Mouse (Mus musculus) neural tube, embryonic 12.5 days (tissue): ENCODE results near the gene Klra7. TPM values are rescaled to one million over a fixed set of nuclear protein-coding genes. Genes with fewer than 3 reads are reported as not detected.
"Not testable (repeated sequence)": the region's sequence is repeated elsewhere in the genome, so short reads cannot be mapped to it uniquely, and the experiment has no call there.

Source experiments
- ATAC-seq: fragments of 200-750 bp; cut with Nextera tagmentation; 2 replicates; pipeline ENCODE4 v1.8.0; 2017; ENCODE audit warnings: low read depth, mild to moderate bottlenecking, moderate TSS enrichment, moderate library complexity; ENCODE audit not compliant: low FRiP score
- H3K27ac ChIP-seq: fragments of 300-500 bp; sonication (generic); 2 replicates; pipeline ENCODE4 v1.5.1; 2016
- H3K27me3 ChIP-seq: fragments of 300-500 bp; sonication (generic); replicated peaks from 2 replicates; pipeline ENCODE4 v1.6.1; 2016; ENCODE audit warnings: mild to moderate bottlenecking
- H3K36me3 ChIP-seq: fragments of 300-500 bp; sonication (generic); 2 replicates; pipeline ENCODE4 v1.6.1; 2016; ENCODE audit warnings: mild to moderate bottlenecking
- H3K4me1 ChIP-seq: fragments of 300-500 bp; sonication (generic); 2 replicates; pipeline ENCODE4 v1.6.1; 2016
- H3K4me2 ChIP-seq: fragments of 300-500 bp; sonication (generic); replicated peaks from 2 replicates; pipeline ENCODE4 v1.6.1; 2016; ENCODE audit warnings: mild to moderate bottlenecking
- H3K4me3 ChIP-seq: fragments of 300-500 bp; sonication (generic); 2 replicates; pipeline ENCODE4 v1.5.1; 2016
- H3K9ac ChIP-seq: fragments of 300-500 bp; sonication (generic); 2 replicates; pipeline ENCODE4 v1.6.1; 2016; ENCODE audit warnings: mild to moderate bottlenecking
- H3K9me3 ChIP-seq: fragments of 300-500 bp; sonication (generic); 2 replicates; pipeline ENCODE4 v1.6.1; 2016; ENCODE audit warnings: mild to moderate bottlenecking
- WGBS: fragments of 180-500 bp; shearing (Covaris S2); methylation state at CpG from one replicate; pipeline ENCODE4 v1.1.7; 2016; 5-methylcytosine and 5-hydroxymethylcytosine counted together
- polyA plus RNA-seq: library from polyadenylated mRNA; unstranded; fragments of >200 nt; fragmentation: Nextera tagmentation; extraction: Ambion mirVana; gene quantifications from 2 replicates; pipeline ENCODE4 v1.2.1, GENCODE M21; 2016

Klra7 gene
- not detected in 2 replicates for polyA plus RNA-seq

GRCm38 (mm10) chr6:130233222-130233621 is at the start of gene Klra7:
Klra7 (minus strand) TSS chr6:130233322.
- no peaks in the 10 kb centered on the region for H3K36me3 ChIP-seq
- peaks cover 9% of the 10 kb centered on the region; the same call in 1 of the 2 replicates for H3K9me3 ChIP-seq
- no peaks in the 10 kb centered on the region for H3K4me1 ChIP-seq
- H3K27me3 ChIP-seq: no peaks in the 10 kb centered on the region
- ATAC-seq: no peak
- H3K9ac ChIP-seq: no peak within 1 kb of the TSS
- H3K4me3 ChIP-seq: no peak within 1 kb of the TSS
- no peak within 1 kb of the TSS for H3K27ac ChIP-seq
- H3K4me2 ChIP-seq: no peak within 1 kb of the TSS

GRCm38 (mm10) chr6:130281828-130282227 is 48.7 kb upstream of the Klra7 start, which contains the start of gene Klra10:
Klra10 (minus strand) TSS chr6:130281928.
- H3K9me3 ChIP-seq, H3K27ac ChIP-seq, H3K4me1 ChIP-seq, H3K4me2 ChIP-seq, H3K27me3 ChIP-seq, H3K9ac ChIP-seq, H3K36me3 ChIP-seq, H3K4me3 ChIP-seq, ATAC-seq: not testable (repeated sequence)
- 78% methylated on average over 1 of the region's 1 CpGs for WGBS

GRCm38 (mm10) chr6:130255326-130255725 is 22.2 kb upstream of the Klra7 start:
- H3K4me3 ChIP-seq: no peak overlapping the region
- 92% methylated on average over 2 of the region's 2 CpGs for WGBS
- H3K4me1 ChIP-seq: no peaks in the 10 kb centered on the region
- H3K27me3 ChIP-seq: no peaks in the 10 kb centered on the region
- H3K36me3 ChIP-seq: no peaks in the 10 kb centered on the region
- H3K27ac ChIP-seq: no peak overlapping the region
- H3K9me3 ChIP-seq: peaks cover 13% of the 10 kb centered on the region
- no peak for ATAC-seq
- no peak overlapping the region for H3K9ac ChIP-seq
- H3K4me2 ChIP-seq: no peak overlapping the region

- no peaks in the 10 kb centered on the region for H3K9me3 ChIP-seq
- WGBS: 82% methylated on average over 2 of the region's 2 CpGs
- H3K4me3 ChIP-seq: no peak overlapping the region
- no peak overlapping the region for H3K27ac ChIP-seq
- H3K27me3 ChIP-seq: no peaks in the 10 kb centered on the region
- H3K4me2 ChIP-seq: no peak overlapping the region
- H3K9ac ChIP-seq: no peak overlapping the region
- H3K36me3 ChIP-seq: no peaks in the 10 kb centered on the region
- ATAC-seq: no peak
- no peaks in the 10 kb centered on the region for H3K4me1 ChIP-seq
These were observed 4.4 kb upstream of the Klra7 start for GRCm38 (mm10) chr6:130237536-130237935.

GRCm38 (mm10) chr6:130236635-130237034 is 3.5 kb upstream of the Klra7 start:
- H3K27ac ChIP-seq: no peak overlapping the region
- no peak overlapping the region for H3K9ac ChIP-seq
- no peaks in the 10 kb centered on the region for H3K27me3 ChIP-seq
- 47% methylated on average over 1 of the region's 1 CpGs for WGBS
- H3K36me3 ChIP-seq: no peaks in the 10 kb centered on the region
- no peak overlapping the region for H3K4me2 ChIP-seq
- no peaks in the 10 kb centered on the region for H3K4me1 ChIP-seq
- no peak overlapping the region for H3K4me3 ChIP-seq
- H3K9me3 ChIP-seq: 0 out of 2 replicates have a peak, but pooled peaks cover 4% of the 10 kb centered on the region
- no peak for ATAC-seq

- H3K27ac ChIP-seq, H3K9ac ChIP-seq, H3K4me3 ChIP-seq, ATAC-seq, H3K36me3 ChIP-seq, H3K9me3 ChIP-seq, H3K27me3 ChIP-seq, H3K4me1 ChIP-seq, H3K4me2 ChIP-seq: not testable (repeated sequence)
- WGBS: 74% methylated on average over 1 of the region's 1 CpGs
These were observed 35.7 kb downstream of the Klra7 start for GRCm38 (mm10) chr6:130197453-130197852.

- H3K4me1 ChIP-seq, H3K9ac ChIP-seq, H3K4me2 ChIP-seq, ATAC-seq, H3K27ac ChIP-seq, H3K9me3 ChIP-seq, H3K4me3 ChIP-seq, H3K27me3 ChIP-seq, H3K36me3 ChIP-seq: not testable (repeated sequence)
- 67% methylated on average over 3 of the region's 3 CpGs for WGBS
These were observed 40.1 kb downstream of the Klra7 start, which contains the start of gene Klra9 for GRCm38 (mm10) chr6:130193012-130193411. Klra9 (minus strand) TSS chr6:130193112.

Other genes starting within 250 kb of the Klra7 start
- gene Klra6, start 206.4 kb downstream of the Klra7 start, polyA plus RNA-seq: not detected in 2 replicates
- not detected in 2 replicates for gene Klra4, start 166.1 kb downstream of the Klra7 start, polyA plus RNA-seq
- not detected in 2 replicates for gene Klra8, start 103.4 kb downstream of the Klra7 start, polyA plus RNA-seq
- gene Klra9, start 40.2 kb downstream of the Klra7 start, polyA plus RNA-seq: not detected in 2 replicates
- not detected in 2 replicates for gene Klra10, start 48.6 kb upstream of the Klra7 start, polyA plus RNA-seq
- not detected in 2 replicates for gene Klra3, start 104.3 kb upstream of the Klra7 start, polyA plus RNA-seq
- not detected in 2 replicates for gene Klra1, start 153.6 kb upstream of the Klra7 start, polyA plus RNA-seq